Mouse (Mus musculus) stomach, embryonic 14.5 days (tissue): ENCODE data around the gene Hck. TPM values are rescaled to one million over a fixed set of nuclear protein-coding genes. Genes with fewer than 3 reads are reported as not detected.

Experiments
- ATAC-seq: fragments of 200-750 bp; cut with Nextera tagmentation; 2 replicates; pipeline ENCODE4 v1.8.0; 2017; ENCODE audit warnings: low read depth, moderate TSS enrichment; ENCODE audit not compliant: insufficient number of reproducible peaks, insufficient read depth, low FRiP score
- H3K27ac ChIP-seq: fragments of 300-500 bp; sonication (generic); 2 replicates; pipeline ENCODE4 v1.5.1; 2014; ENCODE audit warnings: mild to moderate bottlenecking, low read length, moderate library complexity, mixed read lengths
- H3K27me3 ChIP-seq: fragments of 300-500 bp; sonication (generic); 2 replicates; pipeline ENCODE4 v1.6.1; 2014; ENCODE audit warnings: low read length, control low read depth, mixed read lengths; ENCODE audit not compliant: control insufficient read depth, insufficient read depth
- H3K36me3 ChIP-seq: fragments of 300-500 bp; sonication (generic); 2 replicates; pipeline ENCODE4 v1.6.1; 2014; ENCODE audit warnings: mild to moderate bottlenecking, control low read depth, low read length, moderate library complexity, mixed read lengths; ENCODE audit not compliant: control insufficient read depth, insufficient read depth
- H3K4me1 ChIP-seq: fragments of 300-500 bp; sonication (generic); 2 replicates; pipeline ENCODE4 v1.6.1; 2014; ENCODE audit warnings: low read length, control low read depth, mixed read lengths; ENCODE audit not compliant: control insufficient read depth, insufficient read depth
- H3K4me2 ChIP-seq: fragments of 300-500 bp; sonication (generic); replicated peaks from 2 replicates; pipeline ENCODE4 v1.6.1; 2014; ENCODE audit warnings: low read depth, low read length, control low read depth
- H3K4me3 ChIP-seq: fragments of 300-500 bp; sonication (generic); 2 replicates; pipeline ENCODE4 v1.5.1; 2014; ENCODE audit warnings: low read depth, low read length, control low read depth
- H3K9ac ChIP-seq: fragments of 300-500 bp; sonication (generic); replicated peaks from 2 replicates; pipeline ENCODE4 v1.6.1; 2014; ENCODE audit warnings: low read depth, mild to moderate bottlenecking, control low read depth, low read length, moderate library complexity, mixed read lengths
- H3K9me3 ChIP-seq: fragments of 300-500 bp; sonication (generic); 2 replicates; pipeline ENCODE4 v1.6.1; 2016; ENCODE audit warnings: low read depth, low read length, control low read depth; ENCODE audit not compliant: control insufficient read depth
- WGBS: fragments of 180-500 bp; shearing (Covaris S2); extraction: QIAGEN DNeasy Blood & Tissue Kit; methylation state at CpG from one replicate; pipeline ENCODE4 v1.1.7; 2014; 5-methylcytosine and 5-hydroxymethylcytosine counted together
- polyA plus RNA-seq: library from polyadenylated mRNA; unstranded; fragments of >200 nt; fragmentation: Nextera tagmentation; extraction: Ambion mirVana; gene quantifications from 2 replicates; pipeline ENCODE4 v1.2.1, GENCODE M21; 2014

The Hck gene
- polyA plus RNA-seq, 1 experiment from 2014 or later: 4.9 TPM

DNA sequence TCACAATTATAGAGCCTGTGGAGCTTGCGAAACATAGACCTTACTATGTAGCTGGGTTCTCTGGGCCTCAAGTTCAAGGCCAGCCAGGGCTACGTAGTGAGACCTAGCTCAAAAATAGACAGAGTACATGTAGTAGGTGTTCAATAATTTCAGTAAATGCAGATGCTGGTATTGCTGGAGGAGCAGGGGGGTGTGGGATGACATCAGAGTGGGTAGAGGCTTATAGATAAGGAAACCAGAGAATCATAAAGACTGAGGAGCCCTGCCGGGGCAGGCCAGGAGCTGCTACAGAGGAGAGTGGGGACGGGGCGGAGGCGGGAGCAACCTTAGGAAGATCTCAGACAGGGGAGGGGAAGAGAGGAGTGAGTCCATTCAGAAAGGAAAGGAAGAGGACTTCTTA, 22.7 kb upstream of the Hck start:
- Histone ChIP-seq H3K27ac (no peak overlapping the region), H3K9me3 (no peaks in the 10 kb centered on the region), H3K4me1 (no peaks in the 10 kb centered on the region), H3K4me3 (no peak overlapping the region), H3K27me3 (no peaks in the 10 kb centered on the region), H3K9ac (no peak overlapping the region), H3K4me2 (no peak overlapping the region), H3K36me3 (no peaks in the 10 kb centered on the region)
- no peak for ATAC-seq
- 84% methylated on average over 6 of the region's 6 CpGs for WGBS

DNA sequence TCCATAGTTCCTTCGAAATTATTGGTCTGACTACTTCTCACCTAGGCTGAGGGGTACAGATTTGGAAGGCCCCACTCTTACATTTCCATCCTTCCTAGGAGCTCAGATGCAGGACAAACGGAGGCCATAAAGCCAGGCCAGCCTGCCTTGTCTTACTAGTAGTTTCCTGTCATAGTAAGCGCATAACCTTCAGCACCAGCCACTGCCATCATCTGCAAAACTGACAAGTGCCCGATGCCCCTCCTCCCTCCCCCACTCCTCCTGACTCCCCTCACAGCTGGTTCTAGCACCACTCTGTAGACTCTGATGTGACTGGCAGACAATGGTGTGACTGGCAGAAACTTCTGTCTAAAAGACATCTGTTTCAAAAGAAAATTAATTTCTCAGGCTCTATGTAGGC, 22.1 kb upstream of the Hck start:
- no peak overlapping the region for H3K27ac ChIP-seq
- H3K9ac ChIP-seq: no peak overlapping the region
- WGBS: 88% methylated on average over 4 of the region's 4 CpGs
- no peaks in the 10 kb centered on the region for H3K27me3 ChIP-seq
- H3K36me3 ChIP-seq: no peaks in the 10 kb centered on the region
- ATAC-seq: no peak
- H3K9me3 ChIP-seq: no peaks in the 10 kb centered on the region
- H3K4me3 ChIP-seq: no peak overlapping the region
- H3K4me1 ChIP-seq: no peaks in the 10 kb centered on the region
- no peak overlapping the region for H3K4me2 ChIP-seq

DNA sequence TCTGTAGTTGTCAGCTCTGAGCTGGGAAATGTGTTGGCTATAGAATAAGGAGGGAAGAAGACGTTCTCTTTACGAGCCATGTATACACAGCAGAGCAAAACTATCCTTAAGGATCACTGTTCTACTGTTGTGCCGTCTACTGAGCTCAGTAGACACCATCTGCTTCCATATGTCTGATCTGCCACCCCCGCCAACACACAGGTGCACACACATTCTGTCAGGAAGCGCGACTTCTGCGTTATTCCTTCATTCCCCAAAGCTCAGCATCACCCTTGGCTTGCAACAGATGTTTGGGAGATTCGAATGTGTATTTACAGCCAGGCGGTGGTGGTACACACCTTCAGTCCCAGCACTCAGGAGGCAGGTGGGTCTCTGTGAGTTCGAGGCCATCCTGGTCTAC, 21.2 kb upstream of the Hck start:
- ATAC-seq: no peak
- no peaks in the 10 kb centered on the region for H3K9me3 ChIP-seq
- H3K27ac ChIP-seq: no peak overlapping the region
- H3K27me3 ChIP-seq: no peaks in the 10 kb centered on the region
- H3K36me3 ChIP-seq: no peaks in the 10 kb centered on the region
- 87% methylated on average over 10 of the region's 10 CpGs for WGBS
- no peak overlapping the region for H3K4me3 ChIP-seq
- H3K4me2 ChIP-seq: no peak overlapping the region
- no peaks in the 10 kb centered on the region for H3K4me1 ChIP-seq
- no peak overlapping the region for H3K9ac ChIP-seq

DNA sequence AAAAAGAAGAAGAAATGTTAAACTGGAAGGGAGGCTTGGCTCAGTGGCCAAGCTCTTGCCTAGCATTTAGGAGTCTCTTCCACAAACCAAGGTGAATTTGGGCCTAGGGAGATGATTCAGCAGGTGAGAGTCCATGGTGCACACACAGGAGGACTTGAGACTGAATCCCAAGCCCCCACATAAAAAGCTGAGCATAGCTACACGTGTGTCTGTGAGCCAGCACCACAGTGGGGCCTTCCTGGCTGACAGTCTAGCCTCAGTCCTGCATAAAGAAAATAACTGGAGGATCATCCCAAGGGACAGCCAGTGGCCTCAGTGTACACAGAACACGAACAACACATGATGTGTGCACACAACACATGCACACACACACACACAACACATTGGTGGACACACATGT, 19.0 kb upstream of the Hck start:
- no peak overlapping the region for H3K4me3 ChIP-seq
- no peaks in the 10 kb centered on the region for H3K9me3 ChIP-seq
- H3K27ac ChIP-seq: no peak overlapping the region
- ATAC-seq: no peak
- H3K4me2 ChIP-seq: no peak overlapping the region
- no peak overlapping the region for H3K9ac ChIP-seq
- H3K36me3 ChIP-seq: no peaks in the 10 kb centered on the region
- H3K4me1 ChIP-seq: no peaks in the 10 kb centered on the region
- WGBS: 60% methylated on average over 2 of the region's 2 CpGs
- no peaks in the 10 kb centered on the region for H3K27me3 ChIP-seq

DNA sequence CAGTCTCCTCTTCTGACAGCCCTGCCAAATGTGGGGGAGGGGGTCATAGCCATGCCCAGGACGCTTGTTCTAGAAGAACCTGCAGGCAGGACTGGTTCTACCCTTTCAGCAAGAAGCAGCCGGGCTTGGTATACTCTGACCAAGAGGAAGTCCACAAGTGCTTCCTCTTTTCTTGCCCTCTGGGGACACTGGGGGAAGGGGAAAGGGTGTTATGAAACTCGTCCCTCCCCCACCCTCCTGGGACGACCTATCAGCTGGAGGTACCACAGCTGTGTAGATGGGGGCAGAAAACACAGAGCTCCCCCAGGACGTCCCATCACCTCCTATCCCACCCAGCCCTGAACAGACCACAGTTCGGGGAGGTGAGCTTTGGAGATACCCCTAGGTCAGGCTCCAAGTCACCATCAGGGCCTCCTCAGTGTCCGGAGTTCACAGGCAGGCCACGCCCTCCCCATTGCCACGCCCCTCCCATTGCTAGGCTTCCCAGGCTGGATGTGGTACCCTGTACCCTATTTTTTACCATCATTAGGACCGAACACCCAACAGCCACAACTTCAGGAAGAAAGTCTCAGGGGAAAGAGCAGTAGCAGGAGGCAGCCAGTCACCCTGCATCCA, 17.6 kb upstream of the Hck start:
- Histone ChIP-seq H3K4me3 (no peak overlapping the region), H3K4me1 (no peaks in the 10 kb centered on the region), H3K27ac (no peak overlapping the region), H3K9ac (no peak overlapping the region), H3K27me3 (no peaks in the 10 kb centered on the region), H3K9me3 (no peaks in the 10 kb centered on the region), H3K36me3 (no peaks in the 10 kb centered on the region), H3K4me2 (no peak overlapping the region)
- ATAC-seq: no peak
- 23% methylated on average over 10 of the region's 10 CpGs for WGBS

DNA sequence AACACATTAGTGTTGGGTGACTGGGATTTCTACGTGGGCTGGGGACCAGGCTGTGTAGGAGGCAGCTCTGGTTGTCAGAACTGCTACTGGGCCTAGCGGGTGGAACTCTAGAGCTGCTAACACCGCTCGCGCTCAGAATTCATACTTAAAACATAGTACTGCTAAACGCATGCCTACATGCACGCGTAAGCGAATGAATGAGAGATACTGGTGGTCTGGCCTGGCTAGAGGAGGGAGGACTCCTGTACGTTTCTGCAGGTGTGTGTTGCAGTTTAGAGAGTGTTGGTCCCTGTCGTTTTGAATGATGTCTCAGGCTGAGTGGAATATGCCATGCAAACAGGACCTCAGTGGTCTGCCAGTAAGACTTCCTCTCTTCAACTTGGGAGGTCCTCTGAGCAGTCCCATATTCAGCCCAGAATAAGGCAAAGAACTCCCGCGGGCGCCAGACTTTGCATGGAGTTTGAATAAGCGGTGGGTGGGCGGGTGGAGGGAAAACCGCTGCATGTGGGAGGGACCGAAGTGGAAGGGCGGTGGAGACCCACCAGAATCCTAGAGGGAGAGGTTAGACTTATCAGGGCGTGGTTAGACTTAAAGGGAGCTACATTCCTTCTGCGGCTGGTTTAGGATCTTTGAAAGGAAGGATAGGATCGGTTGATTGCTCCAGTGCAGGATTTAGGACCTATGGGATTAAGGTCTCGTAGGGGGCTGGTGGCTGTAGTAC, 1.1 kb upstream of the Hck start:
- 33% methylated on average over 23 of the region's 23 CpGs for WGBS
- H3K27me3 ChIP-seq: peaks cover 17% of the 10 kb centered on the region; the same call in 1 of the 2 replicates
- peak; percentile 33; the same call in 1 of the 2 replicates for ATAC-seq
- peak overlapping the region; percentile 71 for H3K4me2 ChIP-seq
- H3K4me3 ChIP-seq: peak overlapping the region; percentile 37
- no peaks in the 10 kb centered on the region for H3K36me3 ChIP-seq
- no peak overlapping the region for H3K27ac ChIP-seq
- no peaks in the 10 kb centered on the region for H3K9me3 ChIP-seq
- H3K4me1 ChIP-seq: peaks cover 8% of the 10 kb centered on the region; the same call in 1 of the 2 replicates
- no peak overlapping the region for H3K9ac ChIP-seq

DNA sequence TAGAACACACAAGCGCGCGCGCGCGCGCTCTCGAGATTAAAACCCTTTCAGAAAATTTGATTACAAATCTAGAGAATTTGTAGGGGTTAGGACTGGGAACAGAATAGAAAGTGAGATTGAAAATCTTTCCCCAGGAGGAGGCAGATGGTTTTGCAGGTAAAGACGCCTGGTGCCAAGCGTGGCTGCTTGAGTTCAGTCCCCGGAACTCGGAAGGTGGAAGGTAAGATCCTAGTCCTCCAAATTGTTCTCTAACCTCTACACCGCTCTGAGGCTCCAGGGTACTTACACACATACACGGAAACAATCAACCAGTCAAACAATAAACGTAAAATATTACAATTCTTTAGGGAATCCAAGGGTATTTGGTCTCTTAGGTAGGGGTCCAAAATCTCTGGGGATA, 466 bp upstream of the Hck start:
- H3K4me1 ChIP-seq: peaks cover 8% of the 10 kb centered on the region; the same call in 1 of the 2 replicates
- WGBS: 3% methylated on average over 15 of the region's 15 CpGs
- H3K4me2 ChIP-seq: peak overlapping the region; percentile 71
- no peak overlapping the region for H3K9ac ChIP-seq
- peaks cover 17% of the 10 kb centered on the region; the same call in 1 of the 2 replicates for H3K27me3 ChIP-seq
- H3K4me3 ChIP-seq: peak overlapping the region; percentile 37
- no peak overlapping the region for H3K27ac ChIP-seq
- H3K36me3 ChIP-seq: no peaks in the 10 kb centered on the region
- no peak for ATAC-seq
- no peaks in the 10 kb centered on the region for H3K9me3 ChIP-seq

DNA sequence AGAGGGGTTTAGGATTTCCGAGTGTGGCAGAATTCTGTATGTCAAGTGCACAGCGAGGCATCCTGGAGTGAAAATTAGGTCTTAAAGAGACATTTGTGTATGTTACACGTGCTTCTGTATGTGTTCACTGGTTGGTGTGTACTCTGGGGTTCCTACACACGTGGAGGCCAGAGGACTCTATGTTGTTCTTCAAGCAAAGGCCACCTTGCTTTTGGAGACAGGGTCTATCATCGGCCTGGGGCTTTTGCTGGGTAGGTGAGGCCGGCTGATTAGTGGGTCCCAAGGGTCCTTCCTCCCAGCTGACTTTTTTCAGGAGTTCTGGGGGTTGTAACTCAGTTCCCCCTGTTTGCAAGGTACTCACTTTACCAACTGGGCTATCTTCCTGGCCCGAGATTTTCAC, 1.3 kb downstream of the Hck start:
- Histone ChIP-seq H3K9me3 (no peaks in the 10 kb centered on the region), H3K4me1 (peaks cover 8% of the 10 kb centered on the region; the same call in 1 of the 2 replicates), H3K27me3 (peaks cover 17% of the 10 kb centered on the region; the same call in 1 of the 2 replicates), H3K9ac (no peak overlapping the region), H3K36me3 (no peaks in the 10 kb centered on the region), H3K27ac (no peak overlapping the region), H3K4me3 (no peak overlapping the region), H3K4me2 (no peak overlapping the region)
- 72% methylated on average over 7 of the region's 7 CpGs for WGBS
- no peak for ATAC-seq
